Mouse (Mus musculus) kidney, embryonic 16.5 days (tissue): ENCODE results near the gene Crip2. TPM values are rescaled to one million over a fixed set of nuclear protein-coding genes. Genes with fewer than 3 reads are reported as not detected.

Source experiments
- ATAC-seq: fragments of 200-750 bp; cut with Nextera tagmentation; 2 replicates; pipeline ENCODE4 v1.8.0; 2017; ENCODE audit warnings: moderate TSS enrichment; ENCODE audit not compliant: low FRiP score, low TSS enrichment
- H3K27ac ChIP-seq: fragments of 300-500 bp; sonication (generic); 2 replicates; pipeline ENCODE4 v1.5.1; 2014; ENCODE audit warnings: low read length
- H3K27me3 ChIP-seq: fragments of 300-500 bp; sonication (generic); 2 replicates; pipeline ENCODE4 v1.6.1; 2014; ENCODE audit warnings: low read length, control low read depth, mixed read lengths; ENCODE audit not compliant: insufficient read depth
- H3K36me3 ChIP-seq: fragments of 300-500 bp; sonication (generic); 2 replicates; pipeline ENCODE4 v1.6.1; 2014; ENCODE audit warnings: low read length, control low read depth, mixed read lengths; ENCODE audit not compliant: insufficient read depth
- H3K4me1 ChIP-seq: fragments of 300-500 bp; sonication (generic); 2 replicates; pipeline ENCODE4 v1.6.1; 2014; ENCODE audit warnings: low read length, control low read depth, mixed read lengths; ENCODE audit not compliant: insufficient read depth
- H3K4me2 ChIP-seq: fragments of 300-500 bp; sonication (generic); replicated peaks from 2 replicates; pipeline ENCODE4 v1.6.1; 2014; ENCODE audit warnings: low read depth, low read length
- H3K4me3 ChIP-seq: fragments of 300-500 bp; sonication (generic); 2 replicates; pipeline ENCODE4 v1.5.1; 2014; ENCODE audit warnings: mild to moderate bottlenecking, low read length
- H3K9ac ChIP-seq: fragments of 300-500 bp; sonication (generic); replicated peaks from 2 replicates; pipeline ENCODE4 v1.6.1; 2014; ENCODE audit warnings: low read length
- H3K9me3 ChIP-seq: fragments of 300-500 bp; sonication (generic); 2 replicates; pipeline ENCODE4 v1.6.1; 2016; ENCODE audit warnings: low read length, control low read depth
- WGBS: fragments of 180-500 bp; shearing (Covaris S2); extraction: QIAGEN DNeasy Blood & Tissue Kit; methylation state at CpG from one replicate; pipeline ENCODE4 v1.1.7; 2014; 5-methylcytosine and 5-hydroxymethylcytosine counted together
- polyA plus RNA-seq: library from polyadenylated mRNA; unstranded; fragments of >200 nt; fragmentation: Nextera tagmentation; extraction: Ambion mirVana; gene quantifications from 2 replicates; pipeline ENCODE4 v1.2.1, GENCODE M21; 2015

Gene Crip2
- polyA plus RNA-seq, 1 experiment from 2014 or later = 263 TPM

DNA sequence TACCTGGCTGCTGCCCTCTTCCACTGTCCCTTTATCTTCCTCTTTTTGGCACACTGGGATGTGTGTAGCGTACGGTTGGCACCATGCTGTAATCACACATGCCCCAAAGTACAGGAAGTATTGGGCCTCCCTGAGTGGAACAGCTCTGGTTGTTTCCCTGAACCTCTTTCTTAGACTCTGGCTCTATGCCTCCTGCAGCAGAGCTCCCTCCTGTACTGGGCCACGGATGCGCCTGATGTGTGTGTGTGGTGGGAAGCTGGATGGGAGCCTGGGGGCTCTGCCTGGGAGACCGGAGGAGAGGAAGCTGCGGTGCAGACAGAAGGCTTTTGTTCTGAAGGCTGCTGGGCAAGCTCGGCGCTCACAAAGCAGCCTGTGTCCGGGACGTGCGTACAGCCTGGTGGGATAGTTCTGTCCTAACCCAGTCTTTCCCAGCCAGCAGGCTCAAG lies 23.5 kb downstream of the Crip2 start:
- Histone ChIP-seq H3K36me3 (peaks cover 23% of the 10 kb centered on the region), H3K4me1 (no peaks in the 10 kb centered on the region), H3K4me2 (no peak overlapping the region), H3K27me3 (no peaks in the 10 kb centered on the region), H3K4me3 (no peak overlapping the region), H3K9ac (no peak overlapping the region), H3K27ac (no peak overlapping the region), H3K9me3 (no peaks in the 10 kb centered on the region)
- ATAC-seq = no peak
- WGBS = 90% methylated on average over 11 of the region's 11 CpGs

DNA sequence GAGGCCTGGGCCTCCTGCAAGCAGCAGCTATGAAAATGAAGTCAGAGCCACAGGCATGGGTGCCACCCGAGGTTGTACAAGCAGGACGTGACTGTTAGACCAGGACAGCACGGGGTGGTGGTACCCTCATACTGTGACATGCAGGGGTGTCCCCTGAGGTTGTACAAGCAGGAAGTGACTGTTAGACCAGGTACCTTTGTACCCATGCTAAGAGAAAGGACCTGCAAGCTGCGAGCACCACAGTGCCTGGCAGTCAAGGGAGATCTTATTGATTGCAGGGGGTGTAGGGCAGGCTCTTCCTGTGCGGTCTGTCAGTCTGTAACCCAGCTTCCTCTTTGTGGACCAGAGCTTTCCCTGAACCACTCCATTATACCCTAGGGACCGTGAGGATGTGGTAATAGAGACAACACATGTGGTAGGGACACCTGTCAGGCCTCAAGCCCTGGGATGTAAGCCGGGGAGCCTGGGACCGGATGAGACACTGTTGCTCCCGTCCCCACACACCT lies 28.0 kb downstream of the Crip2 start:
- Histone ChIP-seq H3K4me1 (no peaks in the 10 kb centered on the region), H3K27me3 (no peaks in the 10 kb centered on the region), H3K27ac (no peak overlapping the region), H3K4me2 (no peak overlapping the region), H3K9ac (no peak overlapping the region), H3K4me3 (no peak overlapping the region), H3K36me3 (peaks cover 12% of the 10 kb centered on the region), H3K9me3 (no peaks in the 10 kb centered on the region)
- ATAC-seq = no peak
- 81% methylated on average over 9 of the region's 9 CpGs for WGBS

DNA sequence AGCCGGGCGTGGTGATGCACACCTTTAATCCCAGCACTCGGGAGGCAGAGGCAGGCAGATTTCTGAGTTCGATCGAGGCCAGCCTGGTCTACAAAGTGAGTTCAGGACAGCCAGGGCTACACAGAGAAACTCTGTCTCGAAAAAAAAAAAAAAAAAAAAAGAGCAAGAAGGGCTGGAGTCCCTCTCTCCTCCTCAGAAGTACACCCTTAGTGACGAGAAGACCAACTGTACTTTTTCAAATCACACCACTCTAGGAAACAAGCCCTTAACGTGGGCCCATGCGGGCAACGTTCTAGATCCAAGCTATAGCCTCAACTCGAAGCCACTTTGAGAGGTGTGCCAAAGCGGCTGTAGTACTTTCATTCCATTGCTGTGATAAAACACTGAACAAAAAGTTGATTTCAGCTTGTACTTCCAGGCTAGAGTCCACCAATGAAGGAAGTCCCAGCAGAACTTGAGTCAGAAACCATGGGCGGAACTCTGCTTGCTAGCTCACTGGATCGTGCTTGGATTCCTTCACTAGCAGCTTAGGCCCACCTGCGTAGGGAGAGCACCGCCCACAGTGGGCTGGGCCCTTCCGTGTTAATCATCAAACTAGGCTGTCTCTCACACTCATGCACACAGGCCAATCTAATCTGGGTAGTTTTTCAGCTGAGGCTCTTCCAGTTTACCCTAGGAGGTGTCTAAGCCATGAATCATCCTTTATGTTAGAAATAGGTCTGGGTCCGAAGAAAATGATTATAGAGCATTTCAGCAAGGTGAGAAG lies 37.1 kb downstream of the Crip2 start:
- Histone ChIP-seq H3K27me3 (no peaks in the 10 kb centered on the region), H3K27ac (no peak overlapping the region), H3K4me2 (no peak overlapping the region), H3K4me3 (no peak overlapping the region), H3K4me1 (no peaks in the 10 kb centered on the region), H3K36me3 (no peaks in the 10 kb centered on the region), H3K9ac (no peak overlapping the region), H3K9me3 (no peaks in the 10 kb centered on the region)
- WGBS = 85% methylated on average over 18 of the region's 18 CpGs
- ATAC-seq = no peak

DNA sequence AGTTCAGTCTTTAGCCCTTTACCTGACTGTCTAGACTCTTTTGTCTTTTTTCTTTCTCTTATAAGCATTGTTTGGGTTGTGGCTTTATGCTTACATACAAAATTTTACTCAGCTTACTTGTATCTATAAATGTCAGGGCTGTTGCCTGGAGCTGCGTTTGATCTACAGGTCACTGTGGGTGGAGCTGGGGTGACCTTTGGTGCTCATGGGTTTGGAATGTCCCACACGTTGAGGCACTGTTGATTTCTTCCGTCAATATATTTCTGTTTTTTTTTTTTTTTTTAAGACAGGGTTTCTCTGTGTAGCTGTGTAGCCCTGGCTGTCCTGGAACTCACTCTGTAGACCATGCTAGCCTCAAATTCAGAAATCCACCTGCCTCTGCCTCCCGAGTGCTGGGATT lies 41.0 kb downstream of the Crip2 start:
- no peaks in the 10 kb centered on the region for H3K27me3 ChIP-seq

DNA sequence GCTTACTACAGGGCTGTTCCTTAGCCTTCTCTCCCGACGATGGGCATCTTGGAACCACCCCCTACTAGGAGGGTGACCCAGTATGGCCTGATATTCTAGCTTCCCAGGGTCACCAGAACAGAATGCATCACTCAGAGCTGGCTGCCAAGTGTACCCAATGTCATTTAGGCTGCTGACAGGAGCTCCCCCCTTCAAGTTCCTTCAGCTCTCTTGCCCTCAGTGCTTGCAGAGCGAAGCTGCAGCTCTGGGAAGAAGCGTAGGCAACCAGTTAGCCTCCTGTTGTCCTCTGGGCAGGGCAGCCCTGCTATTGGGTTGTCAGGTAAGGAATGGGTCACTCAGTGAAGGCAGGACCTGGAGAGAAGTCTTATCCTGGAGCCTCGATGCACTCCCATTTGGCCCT lies 44.9 kb downstream of the Crip2 start:
- 57% methylated on average over 5 of the region's 5 CpGs for WGBS
- ATAC-seq = no peak
- H3K27ac ChIP-seq = no peak overlapping the region
- peaks cover 11% of the 10 kb centered on the region for H3K27me3 ChIP-seq
- H3K4me3 ChIP-seq = no peak overlapping the region; the same call in 1 of the 2 replicates
- no peaks in the 10 kb centered on the region for H3K9me3 ChIP-seq
- H3K4me1 ChIP-seq = peaks cover 22% of the 10 kb centered on the region
- H3K36me3 ChIP-seq = 0 out of 2 replicates have a peak, but pooled peaks cover 6% of the 10 kb centered on the region
- no peak overlapping the region for H3K9ac ChIP-seq
- peak overlapping the region; percentile 91; the same call in 1 of the 2 replicates for H3K4me2 ChIP-seq

More for the DNA sequence above, 41.0 kb downstream of the Crip2 start:
- Histone ChIP-seq H3K9ac (no peak overlapping the region), H3K4me2 (no peak overlapping the region), H3K9me3 (no peaks in the 10 kb centered on the region), H3K4me1 (peaks cover 8% of the 10 kb centered on the region), H3K4me3 (no peak overlapping the region), H3K36me3 (no peaks in the 10 kb centered on the region), H3K27ac (no peak overlapping the region)
- no peak for ATAC-seq
- WGBS = 58% methylated on average over 4 of the region's 4 CpGs

DNA sequence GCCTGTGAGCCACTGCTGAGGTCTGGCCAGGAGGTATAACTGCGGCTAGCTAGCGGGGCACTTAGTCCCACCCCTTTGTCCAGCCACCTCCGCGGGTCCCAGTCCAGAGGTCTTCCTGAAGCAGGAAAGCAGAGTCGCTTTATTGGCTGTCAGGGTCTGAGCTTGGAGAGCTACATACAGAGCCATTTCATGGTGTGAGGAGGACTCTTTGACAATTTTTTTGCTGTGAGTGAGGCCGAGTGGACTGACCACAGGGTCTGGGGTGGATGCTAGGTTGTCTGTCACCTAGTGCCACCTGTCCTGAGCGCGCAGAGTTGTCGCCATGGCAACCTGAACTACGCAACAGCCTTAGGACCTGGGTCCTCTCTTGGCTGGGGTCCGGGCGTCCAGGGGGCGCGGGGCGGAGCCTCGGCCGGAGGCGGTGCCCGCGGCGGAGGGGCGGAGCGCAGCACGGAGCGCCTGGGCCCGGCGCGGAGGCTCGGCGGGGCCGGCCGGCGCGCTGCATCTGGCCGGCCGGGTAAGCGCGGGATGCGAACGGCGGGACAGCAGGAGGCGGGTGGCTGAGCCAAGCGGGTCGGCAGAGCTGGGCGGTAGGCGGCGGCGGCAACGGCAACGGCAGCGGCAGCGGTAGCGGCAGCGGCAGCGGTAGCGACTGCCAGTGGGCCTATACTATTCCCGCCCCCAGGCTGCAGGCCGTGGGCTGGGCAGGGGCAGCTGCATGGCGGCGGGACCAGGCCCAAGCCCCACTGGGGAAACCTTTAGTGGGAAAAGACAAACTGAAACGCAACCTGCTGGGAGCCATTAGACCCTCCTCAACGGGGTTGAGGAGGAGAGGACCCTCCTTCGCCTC lies 45.6 kb downstream of the Crip2 start, which contains the start of gene Tmem121:
TSS of gene Tmem121 (plus strand) at position 489 of the 850 bp plus-strand sequence.
- ATAC-seq = peak; percentile 49; the same call in 1 of the 2 replicates
- under 1% methylated on average over 38 of the region's 63 CpGs for WGBS
- Histone ChIP-seq H3K4me3 (peak within 1 kb of the TSS; percentile 66), H3K27me3 (peaks cover 11% of the 10 kb centered on the region), H3K4me1 (peaks cover 22% of the 10 kb centered on the region), H3K9me3 (no peaks in the 10 kb centered on the region), H3K4me2 (peak within 1 kb of the TSS; percentile 91), H3K36me3 (0 out of 2 replicates have a peak, but pooled peaks cover 11% of the 10 kb centered on the region), H3K9ac (peak within 1 kb of the TSS; percentile 63), H3K27ac (no peak within 1 kb of the TSS)

DNA sequence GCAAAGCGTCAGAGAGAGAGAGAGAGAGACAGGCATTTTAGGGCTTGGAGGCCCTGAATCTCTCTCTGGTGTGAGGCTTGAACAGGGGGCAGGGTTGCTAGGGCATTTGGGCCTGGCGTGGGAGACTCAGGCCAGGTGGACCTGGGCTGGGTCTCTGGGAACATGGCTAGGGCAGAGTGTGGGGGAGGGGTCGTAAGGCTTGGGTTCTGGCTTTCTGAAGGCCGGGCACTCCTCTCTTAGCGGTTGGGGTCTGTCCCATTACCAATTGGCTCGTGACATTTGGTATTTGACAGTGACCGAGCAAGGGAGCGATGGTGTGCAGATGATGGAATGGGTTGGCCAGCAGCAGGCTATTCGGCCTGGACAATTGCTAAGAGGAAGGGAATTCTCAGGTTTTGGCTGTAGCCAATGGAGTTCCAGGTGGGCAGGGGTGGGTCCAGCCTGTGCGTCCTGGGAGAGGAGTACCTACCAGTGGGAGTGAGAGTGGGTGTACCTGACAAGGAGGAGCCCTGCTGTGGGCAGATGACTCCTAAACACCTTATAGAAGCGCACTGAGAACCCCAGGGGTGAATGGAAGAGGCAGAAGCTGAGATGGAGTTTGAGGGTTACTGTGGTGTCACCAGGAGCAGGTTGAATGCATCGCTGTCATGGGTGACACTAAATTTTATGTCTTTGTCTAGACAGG lies 46.4 kb downstream of the Crip2 start:
- Histone ChIP-seq H3K9me3 (no peaks in the 10 kb centered on the region), H3K36me3 (0 out of 2 replicates have a peak, but pooled peaks cover 11% of the 10 kb centered on the region), H3K27me3 (peaks cover 11% of the 10 kb centered on the region), H3K4me1 (peaks cover 22% of the 10 kb centered on the region), H3K9ac (peak overlapping the region; percentile 63), H3K27ac (no peak overlapping the region), H3K4me2 (peak overlapping the region; percentile 91), H3K4me3 (peak overlapping the region; percentile 66)
- WGBS = 36% methylated on average over 12 of the region's 12 CpGs
- ATAC-seq = no peak

DNA sequence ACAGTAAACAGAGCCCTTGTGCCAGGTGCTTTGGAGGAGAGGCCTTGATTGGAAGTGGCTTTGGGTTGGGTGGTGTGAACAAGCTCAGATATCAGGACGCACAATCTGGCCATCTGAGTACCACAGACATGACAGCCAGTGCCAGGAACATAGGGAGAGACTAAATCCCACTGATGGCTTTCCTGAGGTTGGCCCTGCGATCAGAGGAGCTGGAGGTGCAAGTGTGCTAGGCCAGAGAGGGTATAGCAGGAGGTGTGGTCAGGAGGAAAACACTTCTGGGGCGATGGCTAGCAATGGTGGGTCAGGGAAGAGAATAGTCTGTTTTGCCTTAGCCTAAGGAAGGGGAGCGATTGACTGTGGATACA lies 47.0 kb downstream of the Crip2 start:
- peak overlapping the region; percentile 46 for H3K4me3 ChIP-seq
- H3K9me3 ChIP-seq = no peaks in the 10 kb centered on the region
- peaks cover 22% of the 10 kb centered on the region for H3K4me1 ChIP-seq
- 0 out of 2 replicates have a peak, but pooled peaks cover 11% of the 10 kb centered on the region for H3K36me3 ChIP-seq
- ATAC-seq = no peak
- H3K27me3 ChIP-seq = peaks cover 11% of the 10 kb centered on the region
- peak overlapping the region; percentile 83 for H3K4me2 ChIP-seq
- no peak overlapping the region for H3K27ac ChIP-seq
- WGBS = 55% methylated on average over 4 of the region's 4 CpGs
- peak overlapping the region; percentile 48; the same call in 1 of the 2 replicates for H3K9ac ChIP-seq

DNA sequence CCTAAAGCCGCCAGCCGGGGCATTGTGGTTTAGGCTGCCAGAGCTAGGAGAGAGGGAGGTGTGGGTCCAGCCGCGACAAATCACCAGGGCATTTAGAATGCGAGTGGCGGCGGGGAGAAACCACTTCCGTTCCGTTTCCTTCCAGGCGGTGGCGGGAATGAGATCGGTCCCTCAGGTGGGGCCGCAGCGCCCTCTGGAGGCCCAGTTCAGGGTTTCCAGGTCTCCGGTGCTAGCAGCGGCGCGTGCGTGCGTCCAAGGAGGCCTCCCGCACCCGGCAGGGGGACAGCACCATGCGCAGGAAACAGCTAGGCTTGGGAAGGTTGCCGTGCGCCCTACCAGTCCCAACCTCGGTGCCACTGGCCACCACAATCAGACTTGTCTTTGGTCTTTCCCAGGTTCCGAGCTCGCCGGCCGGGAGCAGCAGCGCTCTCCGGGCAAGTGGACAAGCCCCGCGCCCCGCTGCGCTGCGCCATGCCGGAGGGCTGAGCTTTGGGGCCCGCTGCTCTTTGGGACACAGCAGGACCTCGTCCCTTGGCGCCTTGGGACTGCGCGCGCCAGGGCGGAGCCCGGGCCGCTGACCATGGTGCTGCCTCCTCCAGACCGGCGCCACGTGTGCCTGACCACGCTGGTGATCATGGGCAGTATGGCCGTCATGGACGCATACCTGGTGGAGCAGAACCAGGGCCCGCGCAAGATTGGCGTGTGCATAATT lies 47.7 kb downstream of the Crip2 start:
- Histone ChIP-seq H3K9me3 (no peaks in the 10 kb centered on the region), H3K9ac (peak overlapping the region; percentile 48), H3K4me1 (peaks cover 22% of the 10 kb centered on the region), H3K4me2 (peak overlapping the region; percentile 83), H3K36me3 (0 out of 2 replicates have a peak, but pooled peaks cover 11% of the 10 kb centered on the region), H3K27ac (no peak overlapping the region), H3K27me3 (peaks cover 11% of the 10 kb centered on the region), H3K4me3 (peak overlapping the region; percentile 46)
- WGBS = 3% methylated on average over 56 of the region's 56 CpGs
- peak; percentile 77 for ATAC-seq
